Mouse (Mus musculus): ENCODE measurements around the gene Cfap54. TPM values are rescaled to one million over a fixed set of nuclear protein-coding genes. Genes with fewer than 3 reads are reported as not detected.

The Cfap54 gene
- total RNA-seq, 1 experiment, result 0.31 TPM

- no peaks in the 10 kb centered on the region for H3K4me1 ChIP-seq (ENCODE audit: control insufficient read depth in 2 of 2, insufficient read depth in 2 of 2, low read length in 2 of 2, poor library complexity in 1 of 2)
- in situ Hi-C loops (cut with MboI; ENCODE audit: low sequenced_read_pairs in 2 of 2, unreplicated experiment in 2 of 2), result no loop called here
- H3K27ac ChIP-seq (ENCODE audit: insufficient read depth, low read depth, low read length, poor library complexity, severe bottlenecking), result no peak overlapping the region
- TF ChIP-seq CHD2 (IDR thresholded peaks at IDR 0.05; ENCODE audit: low read depth, low read length) (no peak), MAFK (IDR thresholded peaks at IDR 0.05; ENCODE audit: insufficient read depth, low read depth, low read length) (no peak), ZNF384 (IDR thresholded peaks at IDR 0.05; ENCODE audit: low read depth, low read length) (no peak), ZC3H11A (IDR thresholded peaks at IDR 0.05; ENCODE audit: borderline replicate concordance, low read depth, low read length) (no peak), HCFC1 (IDR thresholded peaks at IDR 0.05; ENCODE audit: borderline replicate concordance, insufficient read depth, low read length) (no peak)
- no peaks in the 10 kb centered on the region for H3K36me3 ChIP-seq (ENCODE audit: control insufficient read depth, insufficient read depth, low read length, poor library complexity, severe bottlenecking)
- no peak for DNase-seq (ENCODE audit: low read depth, low spot score)
- H3K9ac ChIP-seq (ENCODE audit: insufficient read depth, low read depth, low read length, poor library complexity, severe bottlenecking), result no peak overlapping the region
- H3K4me3 ChIP-seq (ENCODE audit: insufficient read depth in 1 of 2, low read depth in 1 of 2, low read length in 2 of 2, poor library complexity in 1 of 2, severe bottlenecking in 1 of 2), result no peak overlapping the region
- no peaks in the 10 kb centered on the region for H3K9me3 ChIP-seq (ENCODE audit: control insufficient read depth, insufficient read depth, low read depth, low read length)
These were observed 151.4 kb downstream of the Cfap54 start for GRCm38 (mm10) chr10:92930036-92930435.

- no peak for DNase-seq (ENCODE audit: low read depth, low spot score)
- Histone ChIP-seq H3K27ac (ENCODE audit: insufficient read depth, low read depth, low read length, poor library complexity, severe bottlenecking) (no peak overlapping the region), H3K4me3 (ENCODE audit: insufficient read depth in 1 of 2, low read depth in 1 of 2, low read length in 2 of 2, poor library complexity in 1 of 2, severe bottlenecking in 1 of 2) (no peak overlapping the region), H3K4me1 (ENCODE audit: control insufficient read depth in 2 of 2, insufficient read depth in 2 of 2, low read length in 2 of 2, poor library complexity in 1 of 2) (no peaks in the 10 kb centered on the region), H3K9ac (ENCODE audit: insufficient read depth, low read depth, low read length, poor library complexity, severe bottlenecking) (no peak overlapping the region), H3K36me3 (ENCODE audit: control insufficient read depth, insufficient read depth, low read length, poor library complexity, severe bottlenecking) (no peaks in the 10 kb centered on the region), H3K9me3 (ENCODE audit: control insufficient read depth, insufficient read depth, low read depth, low read length) (no peaks in the 10 kb centered on the region)
- TF ChIP-seq ZNF384 (IDR thresholded peaks at IDR 0.05; ENCODE audit: low read depth, low read length) (no peak), CHD2 (IDR thresholded peaks at IDR 0.05; ENCODE audit: low read depth, low read length) (no peak), MAFK (IDR thresholded peaks at IDR 0.05; ENCODE audit: insufficient read depth, low read depth, low read length) (no peak), HCFC1 (IDR thresholded peaks at IDR 0.05; ENCODE audit: borderline replicate concordance, insufficient read depth, low read length) (no peak), ZC3H11A (IDR thresholded peaks at IDR 0.05; ENCODE audit: borderline replicate concordance, low read depth, low read length) (no peak)
- in situ Hi-C loops (cut with MboI; ENCODE audit: low sequenced_read_pairs in 2 of 2, unreplicated experiment in 2 of 2), result no loop called here
These were observed 153.2 kb downstream of the Cfap54 start for GRCm38 (mm10) chr10:92928256-92928655.

DNA sequence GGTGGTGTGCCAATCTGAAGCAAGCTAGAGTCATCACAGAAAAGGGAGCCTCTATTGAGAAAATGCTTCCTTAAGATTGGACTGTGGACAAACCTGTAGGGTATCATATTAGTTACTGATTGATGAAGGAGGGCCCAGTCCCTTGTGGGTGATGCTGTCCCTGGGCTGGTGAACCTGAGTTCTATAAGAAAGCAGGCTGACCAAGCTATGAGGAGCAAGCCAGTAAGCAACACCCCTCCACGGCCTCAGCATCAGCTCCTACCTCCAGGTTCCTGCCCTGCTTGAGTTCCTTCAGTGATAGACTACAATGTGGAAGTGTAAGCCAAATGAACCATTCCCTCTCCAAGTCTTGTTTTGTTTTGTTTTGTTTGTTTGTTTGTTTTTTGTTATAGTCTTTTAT lies 162.9 kb downstream of the Cfap54 start:
- Histone ChIP-seq H3K4me1 (ENCODE audit: control insufficient read depth in 2 of 2, insufficient read depth in 2 of 2, low read length in 2 of 2, poor library complexity in 1 of 2) (no peaks in the 10 kb centered on the region), H3K9ac (ENCODE audit: insufficient read depth, low read depth, low read length, poor library complexity, severe bottlenecking) (no peak overlapping the region), H3K36me3 (ENCODE audit: control insufficient read depth, insufficient read depth, low read length, poor library complexity, severe bottlenecking) (no peaks in the 10 kb centered on the region), H3K27ac (ENCODE audit: insufficient read depth, low read depth, low read length, poor library complexity, severe bottlenecking) (no peak overlapping the region), H3K9me3 (ENCODE audit: control insufficient read depth, insufficient read depth, low read depth, low read length) (no peaks in the 10 kb centered on the region), H3K4me3 (ENCODE audit: insufficient read depth in 1 of 2, low read depth in 1 of 2, low read length in 2 of 2, poor library complexity in 1 of 2, severe bottlenecking in 1 of 2) (no peak overlapping the region)
- no peak for TF ChIP-seq CHD2 (IDR thresholded peaks at IDR 0.05; ENCODE audit: low read depth, low read length)
- no peak for TF ChIP-seq HCFC1 (IDR thresholded peaks at IDR 0.05; ENCODE audit: borderline replicate concordance, insufficient read depth, low read length)
- TF ChIP-seq MAFK (IDR thresholded peaks at IDR 0.05; ENCODE audit: insufficient read depth, low read depth, low read length), result no peak
- no peak for TF ChIP-seq ZNF384 (IDR thresholded peaks at IDR 0.05; ENCODE audit: low read depth, low read length)
- no peak for TF ChIP-seq ZC3H11A (IDR thresholded peaks at IDR 0.05; ENCODE audit: borderline replicate concordance, low read depth, low read length)
- in situ Hi-C loops (cut with MboI; ENCODE audit: low sequenced_read_pairs in 2 of 2, unreplicated experiment in 2 of 2), result no loop called here
- no peak for DNase-seq (ENCODE audit: low read depth, low spot score)

DNA sequence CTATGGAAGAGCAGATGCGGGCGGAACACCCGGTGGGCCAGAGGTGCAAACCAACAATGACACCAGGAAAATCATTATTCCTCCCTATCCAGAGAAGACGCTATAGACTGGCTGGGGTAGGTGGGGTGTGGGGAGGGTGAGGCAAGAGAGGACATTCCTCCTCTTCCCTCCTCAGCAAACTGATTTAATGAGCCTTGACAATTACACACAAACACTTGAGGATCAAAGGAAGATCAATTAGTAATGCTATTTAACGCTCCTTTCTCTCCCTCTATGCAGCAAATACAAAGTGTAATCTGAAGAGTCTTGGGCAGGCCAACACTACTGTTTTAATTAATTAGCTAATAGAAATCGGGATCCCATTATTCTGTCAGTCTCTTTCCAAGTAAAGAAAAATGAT lies 174.2 kb downstream of the Cfap54 start:
- in situ Hi-C loops (cut with MboI; ENCODE audit: low sequenced_read_pairs in 2 of 2, unreplicated experiment in 2 of 2), result no loop called here
- H3K4me1 ChIP-seq (ENCODE audit: control insufficient read depth in 2 of 2, insufficient read depth in 2 of 2, low read length in 2 of 2, poor library complexity in 1 of 2), result no peaks in the 10 kb centered on the region
- H3K4me3 ChIP-seq (ENCODE audit: insufficient read depth in 1 of 2, low read depth in 1 of 2, low read length in 2 of 2, poor library complexity in 1 of 2, severe bottlenecking in 1 of 2), result no peak overlapping the region
- no peaks in the 10 kb centered on the region for H3K36me3 ChIP-seq (ENCODE audit: control insufficient read depth, insufficient read depth, low read length, poor library complexity, severe bottlenecking)
- TF ChIP-seq CHD2 (IDR thresholded peaks at IDR 0.05; ENCODE audit: low read depth, low read length) (no peak), HCFC1 (IDR thresholded peaks at IDR 0.05; ENCODE audit: borderline replicate concordance, insufficient read depth, low read length) (no peak), MAFK (IDR thresholded peaks at IDR 0.05; ENCODE audit: insufficient read depth, low read depth, low read length) (no peak), ZNF384 (IDR thresholded peaks at IDR 0.05; ENCODE audit: low read depth, low read length) (no peak), ZC3H11A (IDR thresholded peaks at IDR 0.05; ENCODE audit: borderline replicate concordance, low read depth, low read length) (no peak)
- no peak overlapping the region for H3K9ac ChIP-seq (ENCODE audit: insufficient read depth, low read depth, low read length, poor library complexity, severe bottlenecking)
- no peaks in the 10 kb centered on the region for H3K9me3 ChIP-seq (ENCODE audit: control insufficient read depth, insufficient read depth, low read depth, low read length)
- H3K27ac ChIP-seq (ENCODE audit: insufficient read depth, low read depth, low read length, poor library complexity, severe bottlenecking), result no peak overlapping the region
- no peak for DNase-seq (ENCODE audit: low read depth, low spot score)

- H3K4me1 ChIP-seq (ENCODE audit: control insufficient read depth in 2 of 2, insufficient read depth in 2 of 2, low read length in 2 of 2, poor library complexity in 1 of 2), result no peaks in the 10 kb centered on the region
- in situ Hi-C loops (cut with MboI; ENCODE audit: low sequenced_read_pairs in 2 of 2, unreplicated experiment in 2 of 2), result no loop called here
- DNase-seq (ENCODE audit: low read depth, low spot score), result no peak
These were observed 193.0 kb downstream of the Cfap54 start for GRCm38 (mm10) chr10:92888466-92888865.

More at GRCm38 (mm10) chr10:92888466-92888865, 193.0 kb downstream of the Cfap54 start:
- no peak for TF ChIP-seq MAFK (IDR thresholded peaks at IDR 0.05; ENCODE audit: insufficient read depth, low read depth, low read length)
- TF ChIP-seq ZNF384 (IDR thresholded peaks at IDR 0.05; ENCODE audit: low read depth, low read length), result no peak
- no peak for TF ChIP-seq ZC3H11A (IDR thresholded peaks at IDR 0.05; ENCODE audit: borderline replicate concordance, low read depth, low read length)
- no peak for TF ChIP-seq CHD2 (IDR thresholded peaks at IDR 0.05; ENCODE audit: low read depth, low read length)
- TF ChIP-seq HCFC1 (IDR thresholded peaks at IDR 0.05; ENCODE audit: borderline replicate concordance, insufficient read depth, low read length), result no peak
- H3K4me3 ChIP-seq (ENCODE audit: insufficient read depth in 1 of 2, low read depth in 1 of 2, low read length in 2 of 2, poor library complexity in 1 of 2, severe bottlenecking in 1 of 2), result no peak overlapping the region
- no peaks in the 10 kb centered on the region for H3K9me3 ChIP-seq (ENCODE audit: control insufficient read depth, insufficient read depth, low read depth, low read length)
- no peak overlapping the region for H3K27ac ChIP-seq (ENCODE audit: insufficient read depth, low read depth, low read length, poor library complexity, severe bottlenecking)
- no peaks in the 10 kb centered on the region for H3K36me3 ChIP-seq (ENCODE audit: control insufficient read depth, insufficient read depth, low read length, poor library complexity, severe bottlenecking)
- no peak overlapping the region for H3K9ac ChIP-seq (ENCODE audit: insufficient read depth, low read depth, low read length, poor library complexity, severe bottlenecking)
